Mouse (Mus musculus): ENCODE measurements around the gene Tm7sf2. TPM values are rescaled to one million over a fixed set of nuclear protein-coding genes. Genes with fewer than 3 reads are reported as not detected.
A peak's percentile ranks its signal among the peaks of the same experiment; 100 is the strongest.

Gene Tm7sf2
- polyA plus RNA-seq, 1 experiment from 2014 or later, result 51.6 TPM

- H3K9ac ChIP-seq, result peak overlapping the region; percentile 87
- 31% methylated on average over 5 of the region's 5 CpGs for WGBS
- H3K4me1 ChIP-seq (replicated peaks), result peaks cover 56% of the 10 kb centered on the region
- no peaks in the 10 kb centered on the region for H3K27me3 ChIP-seq
- peaks cover 32% of the 10 kb centered on the region for H3K36me3 ChIP-seq
- H3K4me3 ChIP-seq, result peak overlapping the region; percentile 60
- H3K9me3 ChIP-seq, result no peaks in the 10 kb centered on the region
- peak; percentile 19 for ATAC-seq (ENCODE audit: low FRiP score)
- peak overlapping the region; percentile 92 for H3K4me2 ChIP-seq
- H3K27ac ChIP-seq, result peak overlapping the region; percentile 93
These were observed 1.6 kb downstream of the Tm7sf2 start for GRCm38 (mm10) chr19:6066571-6066970.

- H3K9ac ChIP-seq, result peak overlapping the region; percentile 93; the same call in 1 of the 2 replicates
- H3K36me3 ChIP-seq, result peaks cover 10% of the 10 kb centered on the region; the same call in 1 of the 2 replicates
- peaks cover 66% of the 10 kb centered on the region for H3K4me1 ChIP-seq (replicated peaks)
- no peak overlapping the region for H3K27ac ChIP-seq
- no peaks in the 10 kb centered on the region for H3K27me3 ChIP-seq
- no peak for ATAC-seq (ENCODE audit: low FRiP score)
- no peak overlapping the region for H3K4me2 ChIP-seq
- 0 out of 2 replicates have a peak overlapping the region, but pooled peaks have one; percentile 82 for H3K4me3 ChIP-seq
- no peaks in the 10 kb centered on the region for H3K9me3 ChIP-seq
- 95% methylated on average over 6 of the region's 6 CpGs for WGBS
These were observed 5.1 kb downstream of the Tm7sf2 start for GRCm38 (mm10) chr19:6063081-6063480.

GRCm38 (mm10) chr19:6062418-6062817 lies 5.8 kb downstream of the Tm7sf2 start:
- peak overlapping the region; percentile 93 for H3K9ac ChIP-seq
- ATAC-seq (ENCODE audit: low FRiP score), result no peak
- peak overlapping the region; percentile 82 for H3K4me3 ChIP-seq
- H3K27me3 ChIP-seq, result no peaks in the 10 kb centered on the region
- WGBS, result 70% methylated on average over 5 of the region's 5 CpGs
- no peaks in the 10 kb centered on the region for H3K9me3 ChIP-seq
- peak overlapping the region; percentile 100 for H3K4me2 ChIP-seq
- H3K27ac ChIP-seq, result peak overlapping the region; percentile 94
- H3K4me1 ChIP-seq (replicated peaks), result peaks cover 60% of the 10 kb centered on the region
- H3K36me3 ChIP-seq, result peaks cover 10% of the 10 kb centered on the region; the same call in 1 of the 2 replicates

- no peak for ATAC-seq (ENCODE audit: low FRiP score)
- Histone ChIP-seq H3K9me3 (no peaks in the 10 kb centered on the region), H3K9ac (peak overlapping the region; percentile 93), H3K27me3 (no peaks in the 10 kb centered on the region), H3K36me3 (peaks cover 10% of the 10 kb centered on the region; the same call in 1 of the 2 replicates), H3K4me2 (peak overlapping the region; percentile 100), H3K4me3 (peak overlapping the region; percentile 82), H3K4me1 (replicated peaks) (peaks cover 59% of the 10 kb centered on the region), H3K27ac (peak overlapping the region; percentile 94)
- 1% methylated on average over 44 of the region's 44 CpGs for WGBS
These were observed 6.4 kb downstream of the Tm7sf2 start for GRCm38 (mm10) chr19:6061641-6062302.

DNA sequence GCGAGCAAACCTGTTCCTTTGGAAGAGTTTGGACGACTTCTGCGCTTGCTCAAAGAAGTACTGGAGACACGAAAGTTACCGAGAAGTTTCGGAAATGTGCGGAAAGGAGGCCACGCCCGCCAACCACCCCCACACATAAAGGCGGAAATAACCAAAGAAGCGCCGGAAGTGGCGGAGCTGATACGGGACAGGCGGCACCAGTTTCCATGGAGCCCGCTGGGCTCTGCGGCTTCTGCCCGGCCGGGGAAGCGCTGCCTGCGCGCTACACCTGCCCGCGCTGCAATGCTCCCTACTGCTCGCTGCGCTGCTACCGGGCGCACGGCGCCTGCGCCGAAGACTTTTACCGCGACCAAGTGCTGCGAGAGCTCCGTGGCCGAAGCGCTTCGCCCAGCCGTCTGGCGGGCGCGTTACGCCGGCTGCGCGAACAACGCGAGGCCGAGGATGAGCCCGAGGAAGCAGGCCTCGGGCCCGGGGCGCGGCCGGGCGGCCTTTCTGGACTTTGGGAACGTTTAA lies 7.1 kb downstream of the Tm7sf2 start, which contains the start of gene Znhit2:
Gene Znhit2 (plus strand): TSS at position 172 of the 513 bp plus-strand sequence.
- peaks cover 59% of the 10 kb centered on the region for H3K4me1 ChIP-seq (replicated peaks)
- H3K4me3 ChIP-seq, result peak within 1 kb of the TSS; percentile 82
- H3K27ac ChIP-seq, result peak within 1 kb of the TSS; percentile 94
- no peaks in the 10 kb centered on the region for H3K27me3 ChIP-seq
- under 1% methylated on average over 50 of the region's 58 CpGs for WGBS
- H3K9ac ChIP-seq, result peak within 1 kb of the TSS; percentile 93
- H3K36me3 ChIP-seq, result peaks cover 10% of the 10 kb centered on the region; the same call in 1 of the 2 replicates
- H3K4me2 ChIP-seq, result peak within 1 kb of the TSS; percentile 100
- peak; percentile 43 for ATAC-seq (ENCODE audit: low FRiP score)
- no peaks in the 10 kb centered on the region for H3K9me3 ChIP-seq

GRCm38 (mm10) chr19:6058966-6059365 lies 9.2 kb downstream of the Tm7sf2 start:
- Histone ChIP-seq H3K4me3 (peak overlapping the region; percentile 81), H3K27ac (no peak overlapping the region), H3K36me3 (peaks cover 29% of the 10 kb centered on the region), H3K9ac (peak overlapping the region; percentile 96), H3K27me3 (no peaks in the 10 kb centered on the region), H3K4me1 (replicated peaks) (peaks cover 51% of the 10 kb centered on the region), H3K9me3 (no peaks in the 10 kb centered on the region), H3K4me2 (peak overlapping the region; percentile 89)
- no peak for ATAC-seq (ENCODE audit: low FRiP score)
- WGBS, result 87% methylated on average over 5 of the region's 5 CpGs

DNA sequence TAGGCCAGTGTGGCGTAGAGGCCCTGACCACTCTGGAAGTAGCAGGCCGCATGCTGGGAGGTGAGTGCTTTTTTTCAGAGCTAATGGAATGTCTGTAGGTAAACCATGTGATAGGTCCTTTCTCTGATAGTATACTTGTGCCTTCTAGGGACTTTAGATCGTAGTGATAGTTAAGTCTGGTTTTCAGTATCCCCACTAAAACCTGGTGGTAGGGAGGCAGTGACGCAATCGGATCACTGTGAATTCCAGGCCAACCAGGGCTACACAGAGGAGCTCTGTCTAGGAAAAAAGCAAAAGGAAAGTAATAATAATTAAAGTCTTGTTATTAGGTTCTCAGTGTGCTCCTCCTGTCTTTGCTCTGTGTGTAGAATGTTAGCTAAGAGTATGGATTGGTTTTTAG lies 9.7 kb downstream of the Tm7sf2 start:
- Histone ChIP-seq H3K9ac (peak overlapping the region; percentile 96), H3K27me3 (no peaks in the 10 kb centered on the region), H3K36me3 (peaks cover 33% of the 10 kb centered on the region), H3K9me3 (no peaks in the 10 kb centered on the region), H3K4me1 (replicated peaks) (peaks cover 46% of the 10 kb centered on the region), H3K4me3 (peak overlapping the region; percentile 81), H3K27ac (peak overlapping the region; percentile 88; the same call in 1 of the 2 replicates), H3K4me2 (peak overlapping the region; percentile 89)
- ATAC-seq (ENCODE audit: low FRiP score), result no peak
- WGBS, result 39% methylated on average over 5 of the region's 5 CpGs

DNA sequence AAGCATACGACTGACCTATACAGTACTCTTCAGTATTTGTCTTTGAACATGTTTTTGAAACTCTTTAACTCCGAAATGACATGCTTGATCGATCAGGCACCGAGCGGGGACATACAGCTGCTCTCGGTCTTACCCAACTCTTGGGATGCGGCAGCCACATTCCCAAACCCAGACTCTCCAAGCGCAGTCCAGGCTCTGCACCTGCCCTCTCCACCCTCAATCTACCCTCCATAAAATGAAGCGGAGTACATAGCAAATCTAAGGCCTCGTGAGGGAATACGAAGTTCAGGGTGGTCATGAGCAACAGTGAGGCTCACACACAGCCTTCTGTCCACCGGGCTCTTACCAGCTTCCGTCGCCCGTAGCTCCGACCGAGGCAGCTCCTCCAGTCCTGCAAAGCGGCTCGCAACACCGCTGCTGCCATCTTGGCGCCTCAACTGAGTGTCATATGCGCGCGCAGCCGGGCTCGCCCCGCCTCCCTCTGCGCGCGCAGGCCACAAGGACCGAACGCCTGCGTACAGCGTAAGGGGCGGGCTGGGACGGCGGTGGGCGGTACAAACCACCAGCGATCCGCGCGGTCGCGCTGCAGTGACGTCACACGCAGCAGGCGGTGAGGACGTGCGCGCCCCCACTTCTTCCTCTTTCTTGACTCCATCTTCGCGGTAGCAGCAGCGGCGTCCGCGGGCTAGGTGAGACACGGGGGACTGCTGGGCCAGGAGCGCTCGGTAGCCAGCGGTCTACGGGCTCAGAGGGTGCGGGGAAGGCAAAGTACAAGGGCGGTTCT lies 10.7 kb downstream of the Tm7sf2 start, which contains the start of the genes Mrpl49 and Fau:
Gene Mrpl49 (minus strand): TSS at position 473 of the 784 bp plus-strand sequence.
Gene Fau (plus strand): TSS at position 532 of the 784 bp plus-strand sequence.
- Histone ChIP-seq H3K4me1 (replicated peaks) (peaks cover 36% of the 10 kb centered on the region), H3K27ac (peak within 1 kb of the TSS; percentile 88), H3K9me3 (no peaks in the 10 kb centered on the region), H3K36me3 (peaks cover 43% of the 10 kb centered on the region), H3K9ac (peak within 1 kb of the TSS; percentile 96), H3K27me3 (no peaks in the 10 kb centered on the region), H3K4me3 (peak within 1 kb of the TSS; percentile 81), H3K4me2 (peak within 1 kb of the TSS; percentile 89)
- peak; percentile 90 for ATAC-seq (ENCODE audit: low FRiP score)
- whole genome bisulfite sequencing, result under 1% methylated on average over 63 of the region's 63 CpGs

- Histone ChIP-seq H3K9ac (peak overlapping the region; percentile 96), H3K27ac (no peak overlapping the region), H3K36me3 (peaks cover 51% of the 10 kb centered on the region), H3K27me3 (no peaks in the 10 kb centered on the region), H3K4me1 (replicated peaks) (peaks cover 28% of the 10 kb centered on the region), H3K9me3 (no peaks in the 10 kb centered on the region), H3K4me2 (peak overlapping the region; percentile 58), H3K4me3 (peak overlapping the region; percentile 81)
- 66% methylated on average over 4 of the region's 4 CpGs for WGBS
- no peak for ATAC-seq (ENCODE audit: low FRiP score)
These were observed 11.5 kb downstream of the Tm7sf2 start for GRCm38 (mm10) chr19:6056696-6057095.

- peaks cover 24% of the 10 kb centered on the region for H3K4me1 ChIP-seq (replicated peaks)
- peaks cover 70% of the 10 kb centered on the region for H3K36me3 ChIP-seq
- H3K9me3 ChIP-seq, result no peaks in the 10 kb centered on the region
- H3K27me3 ChIP-seq, result no peaks in the 10 kb centered on the region
- no peak overlapping the region for H3K9ac ChIP-seq
- H3K4me3 ChIP-seq, result no peak overlapping the region
- no peak overlapping the region for H3K27ac ChIP-seq
- 91% methylated on average over 5 of the region's 5 CpGs for WGBS
- no peak for ATAC-seq (ENCODE audit: low FRiP score)
- H3K4me2 ChIP-seq, result no peak overlapping the region
These were observed 13.9 kb downstream of the Tm7sf2 start for GRCm38 (mm10) chr19:6054296-6054695.

DNA sequence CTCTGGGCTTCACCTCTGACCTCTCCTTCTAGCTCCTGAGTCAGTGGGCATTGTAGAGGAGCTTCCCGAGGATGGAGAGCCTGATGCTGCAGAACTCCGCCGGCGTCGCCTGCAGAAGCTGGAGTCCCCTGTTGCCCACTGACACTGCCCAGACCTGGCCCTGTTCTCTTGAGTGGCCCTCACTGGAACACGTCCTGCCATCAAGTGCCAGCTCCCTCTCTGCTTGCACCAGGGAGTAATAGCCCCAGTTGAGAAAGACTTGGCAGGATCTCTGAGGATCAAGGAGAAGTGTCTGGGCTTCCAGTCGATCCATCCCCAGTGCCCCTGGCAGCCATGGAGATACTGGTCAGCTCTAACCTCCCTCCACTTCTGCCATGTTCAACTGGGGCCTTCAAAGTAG lies 15.7 kb downstream of the Tm7sf2 start:
- H3K4me3 ChIP-seq, result no peak overlapping the region
- no peak overlapping the region for H3K27ac ChIP-seq
- 85% methylated on average over 7 of the region's 7 CpGs for WGBS
- ATAC-seq (ENCODE audit: low FRiP score), result no peak
- no peak overlapping the region for H3K9ac ChIP-seq
- no peak overlapping the region for H3K4me2 ChIP-seq
- H3K4me1 ChIP-seq (replicated peaks), result peaks cover 31% of the 10 kb centered on the region
- peaks cover 77% of the 10 kb centered on the region for H3K36me3 ChIP-seq
- H3K9me3 ChIP-seq, result no peaks in the 10 kb centered on the region
- no peaks in the 10 kb centered on the region for H3K27me3 ChIP-seq
